Comparison of ENCODE assay signal across 12 mouse cellular contexts in genomic region chr13:52188605-52189003, GRCm38 (mm10).
DNase-seq lines count a peak whose midpoint lies in the region; ATAC-seq and TF ChIP-seq lines count a peak whose summit lies in the region.
"Had no signal": no experiment of that assay in that cellular context is flagged by ENCODE, and none has a peak within 500 bp of the region (broad histone marks: within the 10 kb centered on the region; RNA-seq: fewer than 3 reads in every experiment).

No protein-coding gene starts in this region.

- H3K27ac ChIP-seq in heart, postnatal 0 days (ENCODE audit: low read depth) = no peak overlapping the region
- no peak overlapping the region for H3K27ac ChIP-seq in heart, adult 2 months
- H3K27ac ChIP-seq in hindbrain, embryonic 16.5 days (ENCODE audit: low read depth, low read length) = no peak overlapping the region

- TF ChIP-seq CTCF in heart, postnatal 0 days (IDR thresholded peaks at IDR 0.05; ENCODE audit: low read depth) = no peak
- no peak for TF ChIP-seq CTCF in heart, adult 2 months (IDR thresholded peaks at IDR 0.05)

- TF ChIP-seq POLR2A in heart, adult 2 months (IDR thresholded peaks at IDR 0.05; ENCODE audit: insufficient read depth, low read depth, low read length) = no peak

- no peak overlapping the region for H3K4me2 ChIP-seq in heart, postnatal 0 days (ENCODE audit: low read depth, low read length)
- no peak overlapping the region for H3K4me2 ChIP-seq in hindbrain, embryonic 16.5 days (ENCODE audit: low read length)

- TF ChIP-seq EP300 in heart, postnatal 0 days (IDR thresholded peaks at IDR 0.05; ENCODE audit: low read depth) = no peak
- TF ChIP-seq EP300 in heart, adult 2 months (IDR thresholded peaks at IDR 0.05; ENCODE audit: insufficient read depth, low read depth, low read length) = no peak

- H3K36me3 ChIP-seq in heart, postnatal 0 days (replicated peaks; ENCODE audit: control insufficient read depth, insufficient read depth, low read length) = no peaks in the 10 kb centered on the region
- H3K36me3 ChIP-seq in heart, adult 2 months (ENCODE audit: control insufficient read depth, insufficient read depth, low read length) = no peaks in the 10 kb centered on the region
- H3K36me3 ChIP-seq in hindbrain, embryonic 16.5 days (ENCODE audit: control insufficient read depth, insufficient read depth, low read length) = no peaks in the 10 kb centered on the region

- H3K4me1 ChIP-seq in heart, postnatal 0 days (ENCODE audit: control insufficient read depth, insufficient read depth) = peaks cover 12% of the 10 kb centered on the region; the same call in 1 of the 2 replicates
- peaks cover 8% of the 10 kb centered on the region for H3K4me1 ChIP-seq in heart, adult 2 months (ENCODE audit: control insufficient read depth, insufficient read depth, low read length)
- H3K4me1 ChIP-seq in hindbrain, embryonic 16.5 days (ENCODE audit: control insufficient read depth, insufficient read depth, low read depth, low read length) = no peaks in the 10 kb centered on the region

- DNase-seq in heart, postnatal 0 days (ENCODE audit: low spot score) = peak; percentile 37
- no peak for DNase-seq in heart, adult 2 months
- DNase-seq in 3T3-L1 (ENCODE audit: low read depth, low spot score) (peak; percentile 49), ZHBTc4 (ENCODE audit: low read depth, low spot score) (peak; percentile 38)
- no peak for DNase-seq in urinary bladder, adult 18-20 months (ENCODE audit: low spot score in 2 of 2)
- no peak for DNase-seq in right cerebral cortex, postnatal 36 days (ENCODE audit: low spot score in 2 of 2)
- DNase-seq in left cerebral cortex, adult 8-10 months (ENCODE audit: low spot score in 2 of 2) = no peak
- DNase-seq: adrenal gland, postnatal 25 days; kidney, adult 11 months; layer of hippocampus, postnatal 36 days; thymus, postnatal 14 days had no signal

- no peak overlapping the region for H3K4me3 ChIP-seq in heart, postnatal 0 days (ENCODE audit: low read depth, low read length)
- H3K4me3 ChIP-seq in heart, adult 2 months = no peak overlapping the region
- H3K4me3 ChIP-seq in hindbrain, embryonic 16.5 days (ENCODE audit: low read length) = no peak overlapping the region

- H3K9ac ChIP-seq in heart, postnatal 0 days (replicated peaks; ENCODE audit: low read depth, low read length) = no peak overlapping the region
- H3K9ac ChIP-seq in heart, adult 2 months (ENCODE audit: low read depth, low read length) = no peak overlapping the region
- no peak overlapping the region for H3K9ac ChIP-seq in hindbrain, embryonic 16.5 days (ENCODE audit: low read depth, low read length)

- WGBS in heart, postnatal 0 days = 66% methylated on average over 2 of the region's 2 CpGs
- WGBS in heart, adult 2 months = 64% methylated on average over 2 of the region's 2 CpGs
- 30% methylated on average over 2 of the region's 2 CpGs for WGBS in hindbrain, embryonic 16.5 days

- H3K79me2 ChIP-seq in heart, adult 2 months (replicated peaks; ENCODE audit: control insufficient read depth, insufficient read depth, low read length) = no peaks in the 10 kb centered on the region

- H3K9me3 ChIP-seq in heart, postnatal 0 days (replicated peaks; ENCODE audit: control insufficient read depth, low read length) = no peaks in the 10 kb centered on the region
- no peaks in the 10 kb centered on the region for H3K9me3 ChIP-seq in hindbrain, embryonic 16.5 days (ENCODE audit: control insufficient read depth, low read length)

- H3K27me3 ChIP-seq in heart, postnatal 0 days (ENCODE audit: control insufficient read depth, insufficient read depth, low read length) = no peaks in the 10 kb centered on the region
- H3K27me3 ChIP-seq in heart, adult 2 months (ENCODE audit: control insufficient read depth, insufficient read depth, low read length) = no peaks in the 10 kb centered on the region
- H3K27me3 ChIP-seq in hindbrain, embryonic 16.5 days (replicated peaks; ENCODE audit: control insufficient read depth, insufficient read depth, low read length) = no peaks in the 10 kb centered on the region

- peak; percentile 6; the same call in 1 of the 2 replicates for ATAC-seq in heart, postnatal 0 days (ENCODE audit: insufficient read depth, low read depth)
- 0 out of 2 replicates have a peak, but pooled peaks have one; percentile 20 for ATAC-seq in hindbrain, embryonic 16.5 days

- intact Hi-C loops in heart, adult 2 months (cut with DNase I) = loop anchor here (5.0 kb wide), 1 partner anchor 106 kb away; no protein-coding TSS in a partner anchor

Comparison
In these comparisons a context has a peak if more than half of its experiments do, and no peak if none do; other contexts are left out.
1. DNase-seq: peak in heart, postnatal 0 days (single experiment), 3T3-L1 (single experiment) and ZHBTc4 (single experiment); none in heart, adult 2 months (0 of 2), urinary bladder, adult 18-20 months (0 of 2), right cerebral cortex, postnatal 36 days (0 of 2) and left cerebral cortex, adult 8-10 months (0 of 2).